Mouse (Mus musculus) MEL (cell line): Measurements from ENCODE around the gene Rps9. TPM values are rescaled to one million over a fixed set of nuclear protein-coding genes. Genes with fewer than 3 reads are reported as not detected.

Source experiments
- DNase-seq: peaks from one replicate; pipeline ENCODE4 v3.0.0; 2011; ENCODE audit warnings: low read depth, low spot score
- H3K27ac ChIP-seq: 2 replicates; pipeline ENCODE4 v1.5.1; 2012; ENCODE audit warnings: low read depth, mild to moderate bottlenecking, control low read depth, low read length, moderate library complexity; ENCODE audit not compliant: control insufficient read depth
- H3K27me3 ChIP-seq, 2 experiments: fragments of 150-350 bp in 1 of 2; sonication (generic) in 1 of 2; 2 replicates each; pipeline ENCODE4 v1.6.1; 2012; ENCODE audit warnings: low read length in 2 of 2, mild to moderate bottlenecking in 2 of 2, improper control_type of control experiment in 1 of 2, moderate library complexity in 1 of 2; ENCODE audit not compliant: insufficient read depth in 2 of 2, control insufficient read depth in 1 of 2
- H3K36me3 ChIP-seq, 2 experiments: 2 replicates each; pipeline ENCODE4 v1.6.1; 2012 to 2014; ENCODE audit warnings: low read length in 2 of 2, improper control_type of control experiment in 1 of 2, inconsistent platforms in 1 of 2, mild to moderate bottlenecking in 1 of 2; ENCODE audit not compliant: insufficient read depth in 2 of 2, control insufficient read depth in 1 of 2
- H3K4me1 ChIP-seq, 2 experiments: fragments of 150-350 bp in 1 of 2; sonication (generic) in 1 of 2; 2 replicates each; pipeline ENCODE4 v1.6.1; 2012; ENCODE audit warnings: low read length in 2 of 2, improper control_type of control experiment in 1 of 2, mild to moderate bottlenecking in 1 of 2; ENCODE audit not compliant: insufficient read depth in 2 of 2, control insufficient read depth in 1 of 2
- H3K4me3 ChIP-seq, 2 experiments: fragments of 150-350 bp in 1 of 2; sonication (generic) in 1 of 2; 2 replicates each; pipeline ENCODE4 v1.5.1; 2012; ENCODE audit warnings: low read depth in 2 of 2, low read length in 2 of 2, mild to moderate bottlenecking in 2 of 2, moderate library complexity in 2 of 2, control low read depth in 1 of 2, improper control_type of control experiment in 1 of 2; ENCODE audit not compliant: control insufficient read depth in 1 of 2, insufficient read depth in 1 of 2
- H3K79me2 ChIP-seq: 2 replicates; pipeline ENCODE4 v1.6.1; 2012; ENCODE audit warnings: mild to moderate bottlenecking, low read length, moderate library complexity; ENCODE audit not compliant: control insufficient read depth, poor library complexity, insufficient read depth
- H3K9ac ChIP-seq: 2 replicates; pipeline ENCODE4 v1.6.1; 2012; ENCODE audit warnings: low read depth, mild to moderate bottlenecking, control low read depth, low read length, moderate library complexity; ENCODE audit not compliant: control insufficient read depth, poor library complexity, severe bottlenecking
- H3K9me3 ChIP-seq: fragments of 150-350 bp; sonication (generic); replicated peaks from 2 replicates; pipeline ENCODE4 v1.6.1; 2012; ENCODE audit warnings: mild to moderate bottlenecking, low read length, improper control_type of control experiment, moderate library complexity; ENCODE audit not compliant: insufficient read depth
- BHLHE40 ChIP-seq: IDR thresholded peaks from 2 replicates; pipeline ENCODE4 v1.6.1; 2012; ENCODE audit warnings: low read depth, mild to moderate bottlenecking, inconsistent platforms, low read length, improper control_type of control experiment, borderline replicate concordance
- CHD2 ChIP-seq: IDR thresholded peaks from 2 replicates; pipeline ENCODE4 v1.6.1; 2011; ENCODE audit warnings: low read length, improper control_type of control experiment
- CTCF ChIP-seq, 3 experiments: IDR thresholded peaks in 2 of 3; conservative IDR thresholded peaks in 1 of 3; 2 replicates each; pipeline ENCODE4 v1.5.1; 2011 to 2012; ENCODE audit warnings: low read length in 3 of 3, low read depth in 2 of 3, mild to moderate bottlenecking in 2 of 3, improper control_type of control experiment in 1 of 3, inconsistent platforms in 1 of 3, mixed read lengths in 1 of 3, moderate library complexity in 1 of 3; ENCODE audit not compliant: control insufficient read depth in 1 of 3, insufficient read depth in 1 of 3, poor library complexity in 1 of 3, severe bottlenecking in 1 of 3
- E2F4 ChIP-seq: IDR thresholded peaks from 2 replicates; pipeline ENCODE4 v1.6.1; 2011; ENCODE audit warnings: low read depth, low read length, improper control_type of control experiment, borderline replicate concordance
- ELF1 ChIP-seq: IDR thresholded peaks from 2 replicates; pipeline ENCODE4 v1.6.1; 2014; ENCODE audit warnings: low read depth, mild to moderate bottlenecking, inconsistent platforms, low read length, improper control_type of control experiment, moderate library complexity
- EP300 ChIP-seq, 2 experiments: IDR thresholded peaks; 2 replicates each; pipeline ENCODE4 v1.6.1; 2011; ENCODE audit warnings: improper control_type of control experiment in 2 of 2, low read length in 2 of 2, low read depth in 1 of 2, mild to moderate bottlenecking in 1 of 2
- GATA1 ChIP-seq: IDR thresholded peaks from 2 replicates; pipeline ENCODE4 v1.6.1; 2011; ENCODE audit warnings: low read depth, low read length, improper control_type of control experiment
- HCFC1 ChIP-seq: IDR thresholded peaks from 2 replicates; pipeline ENCODE4 v1.6.1; 2012; ENCODE audit warnings: low read depth, mild to moderate bottlenecking, inconsistent platforms, low read length, improper control_type of control experiment, moderate library complexity
- KAT2A ChIP-seq: conservative IDR thresholded peaks from 2 replicates; pipeline ENCODE4 v1.6.1; 2012; ENCODE audit warnings: low read depth, low read length, improper control_type of control experiment, inconsistent platforms
- MAX ChIP-seq: IDR thresholded peaks from 2 replicates; pipeline ENCODE4 v1.6.1; 2011; ENCODE audit warnings: low read length, improper control_type of control experiment
- MEF2A ChIP-seq: IDR thresholded peaks from 2 replicates; pipeline ENCODE4 v1.6.1; 2014; ENCODE audit warnings: low read depth, mild to moderate bottlenecking, inconsistent platforms, low read length, improper control_type of control experiment; ENCODE audit not compliant: poor library complexity, insufficient replicate concordance, severe bottlenecking; ENCODE audit errors: extremely low read depth
- MXI1 ChIP-seq: IDR thresholded peaks from 2 replicates; pipeline ENCODE4 v1.6.1; 2011; ENCODE audit warnings: mild to moderate bottlenecking, low read depth, low read length, improper control_type of control experiment
- MYB ChIP-seq: IDR thresholded peaks from 2 replicates; pipeline ENCODE4 v1.6.1; 2011; ENCODE audit warnings: mild to moderate bottlenecking, low read depth, low read length, improper control_type of control experiment
- MYC ChIP-seq: IDR thresholded peaks from 2 replicates; pipeline ENCODE4 v1.6.1; 2011; ENCODE audit warnings: low read depth, mild to moderate bottlenecking, low read length, improper control_type of control experiment, moderate library complexity
- NELFE ChIP-seq: IDR thresholded peaks from 2 replicates; pipeline ENCODE4 v1.6.1; 2011; ENCODE audit warnings: low read depth, low read length, improper control_type of control experiment
- NRF1 ChIP-seq: IDR thresholded peaks from 2 replicates; pipeline ENCODE4 v1.6.1; 2014; ENCODE audit warnings: low read depth, mild to moderate bottlenecking, inconsistent platforms, low read length, improper control_type of control experiment, moderate library complexity; ENCODE audit not compliant: poor library complexity, insufficient read depth, severe bottlenecking
- POLR2AphosphoS2 ChIP-seq: IDR thresholded peaks from 2 replicates; pipeline ENCODE4 v1.6.1; 2011; ENCODE audit warnings: low read length, improper control_type of control experiment
- SMC3 ChIP-seq: IDR thresholded peaks from 2 replicates; pipeline ENCODE4 v1.6.1; 2011; ENCODE audit warnings: low read depth, low read length, improper control_type of control experiment
- TAL1 ChIP-seq: IDR thresholded peaks from 2 replicates; pipeline ENCODE4 v1.6.1; 2012; ENCODE audit warnings: mild to moderate bottlenecking, inconsistent platforms, low read length, moderate library complexity, mixed read lengths
- TBP ChIP-seq: IDR thresholded peaks from 2 replicates; pipeline ENCODE4 v1.8.0; 2011; ENCODE audit warnings: low read depth, low read length, improper control_type of control experiment
- UBTF ChIP-seq: IDR thresholded peaks from 2 replicates; pipeline ENCODE4 v1.6.1; 2012; ENCODE audit warnings: low read depth, mild to moderate bottlenecking, inconsistent platforms, low read length, improper control_type of control experiment, moderate library complexity, borderline replicate concordance; ENCODE audit not compliant: insufficient read depth
- USF1 ChIP-seq: IDR thresholded peaks from 2 replicates; pipeline ENCODE4 v1.6.1; 2014; ENCODE audit warnings: low read depth, mild to moderate bottlenecking, inconsistent platforms, low read length, improper control_type of control experiment, moderate library complexity
- USF2 ChIP-seq, 2 experiments: IDR thresholded peaks; 2 replicates each; pipeline ENCODE4 v1.6.1; 2011 to 2012; ENCODE audit warnings: improper control_type of control experiment in 2 of 2, low read length in 2 of 2, borderline replicate concordance in 1 of 2, inconsistent platforms in 1 of 2, low read depth in 1 of 2, mild to moderate bottlenecking in 1 of 2; ENCODE audit not compliant: insufficient read depth in 1 of 2
- ZC3H11A ChIP-seq: IDR thresholded peaks from 2 replicates; pipeline ENCODE4 v1.6.1; 2012; ENCODE audit warnings: low read depth, mild to moderate bottlenecking, inconsistent platforms, low read length, improper control_type of control experiment
- ZMIZ1 ChIP-seq: IDR thresholded peaks from 2 replicates; pipeline ENCODE4 v1.6.1; 2012; ENCODE audit warnings: low read depth, mild to moderate bottlenecking, inconsistent platforms, low read length, improper control_type of control experiment, moderate library complexity
- polyA plus RNA-seq, 2 experiments: library from polyadenylated mRNA; stranded (reverse) in 1 of 2; unstranded in 1 of 2; fragments of >175 nt in 1 of 2; fragments of >200 nt in 1 of 2; gene quantifications; 2 replicates each; pipeline versions ENCODE4 v1.2.1 to v1.2.4; 2012; ENCODE audit warnings: low replicate concordance in 2 of 2, low read depth in 1 of 2; ENCODE audit not compliant: insufficient read length in 2 of 2, insufficient read depth in 1 of 2, missing spikeins in 1 of 2
- total RNA-seq: library from RNA; depleted of rRNA; stranded (reverse); fragments of 300-350 nt; gene quantifications from 2 replicates; pipeline ENCODE4 v1.2.3, GENCODE M21; 2012

Rps9 gene
- total and polyA plus RNA-seq, 3 experiments: 2,284 to 2,921 TPM; not detected in 1

DNA sequence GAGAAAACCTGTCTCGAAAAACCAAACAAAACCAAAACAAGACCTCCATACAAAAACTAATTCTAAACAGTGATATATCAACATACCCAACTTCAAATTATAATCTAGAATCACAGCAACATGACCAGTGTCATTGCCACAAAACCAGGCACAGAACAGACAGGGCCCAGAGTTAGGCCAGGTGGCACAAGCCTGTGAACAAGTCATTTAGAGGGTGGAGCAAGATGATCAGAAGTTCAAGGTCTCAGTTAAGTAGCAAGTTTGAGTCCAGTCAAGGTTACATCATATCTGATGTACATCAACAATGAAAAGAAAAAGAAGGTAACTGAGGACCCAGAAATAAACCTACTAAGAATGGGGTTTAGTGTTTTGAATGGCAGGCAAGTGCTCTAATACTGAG, 5.2 kb downstream of the Rps9 start:
- Histone ChIP-seq H3K9me3 (no peaks in the 10 kb centered on the region), H3K27me3 (no peaks in the 10 kb centered on the region), H3K9ac (no peak overlapping the region), H3K27ac (no peak overlapping the region), H3K36me3 (peaks cover 6 to 13% of the 10 kb centered on the region in 2 experiments), H3K4me3 (no peak overlapping the region), H3K4me1 (peaks cover 0 to 5% of the 10 kb centered on the region in 2 experiments; a peak in 1 of 4 replicates), H3K79me2 (peaks cover 24% of the 10 kb centered on the region)
- peak; percentile 67 for DNase-seq
- TF ChIP-seq ZMIZ1 (no peak; the same call in 1 of the 2 replicates), TBP (no peak), MYC (no peak), NRF1 (no peak), USF2 (IDR thresholded peaks at IDR 0.05; ENCODE audit: borderline replicate concordance in 1 of 2, insufficient read depth in 1 of 2, low read depth in 1 of 2, low read length in 2 of 2) (no peak), POLR2AphosphoS2 (no peak; the same call in 1 of the 2 replicates), MAX (no peak), HCFC1 (no peak), MXI1 (no peak), NELFE (no peak), MEF2A (no peak), ZC3H11A (no peak), CHD2 (no peak), USF1 (no peak), BHLHE40 (no peak), EP300 (IDR thresholded peaks at IDR 0.05; ENCODE audit: low read depth in 1 of 2, low read length in 2 of 2) (no peak), CTCF (IDR thresholded peaks at IDR 0.05 in 2 of 3, conservative IDR thresholded peaks at IDR 0.05 in 1 of 3; ENCODE audit: control insufficient read depth in 1 of 3, insufficient read depth in 1 of 3, low read depth in 2 of 3, low read length in 3 of 3, poor library complexity in 1 of 3, severe bottlenecking in 1 of 3) (no peak), KAT2A (no peak)

DNA sequence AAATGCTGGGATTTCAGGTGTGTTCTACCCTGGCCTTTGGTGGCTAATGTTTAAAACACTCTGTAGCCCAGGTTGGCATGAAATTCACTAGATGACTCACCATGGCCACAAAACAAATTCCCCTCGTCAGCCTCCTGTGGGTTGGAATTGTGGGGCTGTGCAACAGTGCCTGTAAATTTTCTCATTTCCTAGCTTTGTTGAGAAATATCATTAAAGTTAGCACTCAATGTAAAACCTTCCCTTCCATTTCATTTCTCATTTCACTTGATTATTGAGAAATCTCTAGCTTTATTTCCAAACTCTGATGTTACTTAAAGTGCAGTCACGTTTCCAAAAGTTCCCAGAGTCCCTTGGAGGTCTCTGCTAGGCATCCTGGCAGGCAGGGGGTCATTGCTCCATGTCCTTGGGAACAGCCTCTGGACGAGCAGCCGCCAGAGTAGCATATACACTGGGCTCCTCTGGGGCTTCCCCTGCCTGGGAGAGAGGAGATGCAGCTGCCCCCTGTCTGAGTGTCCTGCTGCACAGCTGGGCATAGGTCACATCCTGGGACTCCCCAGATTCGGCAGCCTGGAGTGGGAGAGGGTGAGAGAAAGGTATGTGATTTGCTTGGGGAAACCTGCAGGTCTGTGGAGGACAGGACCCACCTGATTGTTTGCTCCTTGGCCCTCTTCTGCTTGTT, 8.6 kb downstream of the Rps9 start:
- Histone ChIP-seq H3K4me3 (no peak overlapping the region), H3K9me3 (no peaks in the 10 kb centered on the region), H3K9ac (no peak overlapping the region), H3K4me1 (peaks cover 0 to 7% of the 10 kb centered on the region in 2 experiments; a peak in 2 of 4 replicates), H3K79me2 (no peaks in the 10 kb centered on the region), H3K27ac (no peak overlapping the region), H3K36me3 (peaks cover 0 to 6% of the 10 kb centered on the region in 2 experiments; a peak in 2 of 4 replicates), H3K27me3 (no peaks in the 10 kb centered on the region)
- no peak for DNase-seq
- TF ChIP-seq KAT2A (no peak), TAL1 (no peak), ELF1 (no peak), BHLHE40 (no peak), EP300 (IDR thresholded peaks at IDR 0.05; ENCODE audit: low read depth in 1 of 2, low read length in 2 of 2) (no peak), NELFE (no peak), MYB (no peak), TBP (no peak), UBTF (no peak), MEF2A (no peak), E2F4 (no peak), GATA1 (no peak), POLR2AphosphoS2 (no peak), MYC (no peak), SMC3 (no peak)
